Mouse (Mus musculus) splenic B cell, adult 2 months (primary cell): ENCODE results near the gene Gm14151.
A peak's percentile ranks its signal among the peaks of the same experiment; 100 is the strongest.
"Not testable (repeated sequence)": the region's sequence is repeated elsewhere in the genome, so short reads cannot be mapped to it uniquely, and the experiment has no call there.

Source experiments
- DNase-seq: peaks from one replicate; pipeline ENCODE4 v3.0.0-alpha.2; 2011; ENCODE audit warnings: low read depth, low spot score
- H3K27me3 ChIP-seq: 2 replicates; pipeline ENCODE4 v1.6.1; 2012; ENCODE audit warnings: mild to moderate bottlenecking, low read length, moderate library complexity, mixed read lengths; ENCODE audit not compliant: control insufficient read depth, poor library complexity, insufficient read depth, severe bottlenecking
- H3K36me3 ChIP-seq: 2 replicates; pipeline ENCODE4 v1.6.1; 2012; ENCODE audit warnings: mild to moderate bottlenecking, low read length, moderate library complexity, mixed read lengths; ENCODE audit not compliant: control insufficient read depth, poor library complexity, insufficient read depth, severe bottlenecking

The Gm14151 gene

GRCm38 (mm10) chr2:151092250-151092649, at the start of gene Gm14151:
Gene Gm14151 (minus strand): TSS chr2:151092350.
- not testable (repeated sequence) for H3K36me3 ChIP-seq, H3K27me3 ChIP-seq, DNase-seq

GRCm38 (mm10) chr2:151097945-151098344, 5.8 kb upstream of the Gm14151 start, which contains the start of gene Gm14147:
Gene Gm14147 (plus strand): TSS chr2:151098245.
- H3K36me3 ChIP-seq, H3K27me3 ChIP-seq, DNase-seq: not testable (repeated sequence)

- no peaks in the 10 kb centered on the region for H3K36me3 ChIP-seq
- H3K27me3 ChIP-seq, result no peaks in the 10 kb centered on the region
- DNase-seq, result no peak
These were observed 35.5 kb downstream of the Gm14151 start for GRCm38 (mm10) chr2:151056637-151057036.

GRCm38 (mm10) chr2:151040411-151040810, 51.7 kb downstream of the Gm14151 start:
- no peaks in the 10 kb centered on the region for H3K36me3 ChIP-seq
- DNase-seq, result no peak
- no peaks in the 10 kb centered on the region for H3K27me3 ChIP-seq

GRCm38 (mm10) chr2:151039726-151040125, 52.4 kb downstream of the Gm14151 start:
- H3K36me3 ChIP-seq, result no peaks in the 10 kb centered on the region
- DNase-seq, result no peak
- H3K27me3 ChIP-seq, result no peaks in the 10 kb centered on the region

- DNase-seq, result peak; percentile 96
- Histone ChIP-seq H3K36me3 (no peaks in the 10 kb centered on the region), H3K27me3 (no peaks in the 10 kb centered on the region)
These were observed 52.9 kb downstream of the Gm14151 start, which contains the start of the genes Ninl and Nanp for GRCm38 (mm10) chr2:151039232-151039695. Gene Ninl (minus strand): TSS chr2:151039382. Gene Nanp (minus strand): TSS chr2:151039398.

- no peaks in the 10 kb centered on the region for H3K36me3 ChIP-seq
- no peaks in the 10 kb centered on the region for H3K27me3 ChIP-seq
- DNase-seq, result no peak
These were observed 53.3 kb downstream of the Gm14151 start for GRCm38 (mm10) chr2:151038811-151039222.

GRCm38 (mm10) chr2:151037876-151038552, 54.1 kb downstream of the Gm14151 start:
- DNase-seq, result peak; percentile 5
- no peaks in the 10 kb centered on the region for H3K27me3 ChIP-seq
- H3K36me3 ChIP-seq, result no peaks in the 10 kb centered on the region

GRCm38 (mm10) chr2:151037292-151037691, 54.9 kb downstream of the Gm14151 start:
- no peak for DNase-seq
- H3K36me3 ChIP-seq, result no peaks in the 10 kb centered on the region
- no peaks in the 10 kb centered on the region for H3K27me3 ChIP-seq
